Mouse (Mus musculus): ENCODE measurements around the gene 2310061I04Rik.

- TF ChIP-seq GATA1 (IDR thresholded peaks at IDR 0.05; ENCODE audit: low read length) (no peak), TAL1 (IDR thresholded peaks at IDR 0.05; ENCODE audit: low read length) (no peak)
Observed at GRCm38 (mm10) chr17:35866281-35866831, 30.9 kb downstream of the 2310061I04Rik start.
